Mouse (Mus musculus): ENCODE measurements around the gene Tcf7. TPM values are rescaled to one million over a fixed set of nuclear protein-coding genes. Genes with fewer than 3 reads are reported as not detected.

Tcf7 gene
- polyA plus RNA-seq, 1 experiment from 2014 or later: 9.5 TPM

- Histone ChIP-seq H3K4me1 (replicated peaks; ENCODE audit: control insufficient read depth, insufficient read depth, low read length) (peaks cover 20% of the 10 kb centered on the region; the same call in 1 of the 2 replicates), H3K36me3 (ENCODE audit: control insufficient read depth, insufficient read depth, low read length) (peaks cover 6% of the 10 kb centered on the region; the same call in 1 of the 2 replicates), H3K27me3 (replicated peaks; ENCODE audit: control insufficient read depth, insufficient read depth, low read length) (no peaks in the 10 kb centered on the region), H3K9ac (ENCODE audit: low read length) (peak within 1 kb of the TSS; percentile 99), H3K27ac (ENCODE audit: low read depth) (peak within 1 kb of the TSS; percentile 100), H3K4me3 (ENCODE audit: low read depth, low read length) (peak within 1 kb of the TSS; percentile 96), H3K4me2 (ENCODE audit: low read length) (peak within 1 kb of the TSS; percentile 74), H3K9me3 (ENCODE audit: control insufficient read depth, low read length) (no peaks in the 10 kb centered on the region)
- ATAC-seq (replicated peaks; ENCODE audit: low FRiP score, low TSS enrichment, low read depth): peak; percentile 92
- under 1% methylated on average over 87 of the region's 87 CpGs for WGBS
- peak; percentile 99 for DNase-seq (ENCODE audit: low spot score)
These were observed 50.9 kb downstream of the Tcf7 start, which contains the start of gene Skp1a for GRCm38 (mm10) chr11:52231606-52232541. TSS of gene Skp1a (plus strand) at chr11:52231995.

GRCm38 (mm10) chr11:52230694-52231093 is 52.1 kb downstream of the Tcf7 start:
- Histone ChIP-seq H3K4me2 (ENCODE audit: low read length) (peak overlapping the region; percentile 74), H3K27ac (ENCODE audit: low read depth) (peak overlapping the region; percentile 100), H3K9ac (ENCODE audit: low read length) (no peak overlapping the region), H3K27me3 (replicated peaks; ENCODE audit: control insufficient read depth, insufficient read depth, low read length) (no peaks in the 10 kb centered on the region), H3K4me3 (ENCODE audit: low read depth, low read length) (peak overlapping the region; percentile 96), H3K4me1 (replicated peaks; ENCODE audit: control insufficient read depth, insufficient read depth, low read length) (peaks cover 20% of the 10 kb centered on the region; the same call in 1 of the 2 replicates), H3K9me3 (ENCODE audit: control insufficient read depth, low read length) (no peaks in the 10 kb centered on the region), H3K36me3 (ENCODE audit: control insufficient read depth, insufficient read depth, low read length) (no peaks in the 10 kb centered on the region)
- ATAC-seq (replicated peaks; ENCODE audit: low FRiP score, low TSS enrichment, low read depth) (no peak), DNase-seq (ENCODE audit: low spot score) (no peak)
- 50% methylated on average over 5 of the region's 5 CpGs for WGBS

GRCm38 (mm10) chr11:52228722-52229448 is 53.9 kb downstream of the Tcf7 start:
- Histone ChIP-seq H3K27me3 (replicated peaks; ENCODE audit: control insufficient read depth, insufficient read depth, low read length) (no peaks in the 10 kb centered on the region), H3K4me1 (replicated peaks; ENCODE audit: control insufficient read depth, insufficient read depth, low read length) (peaks cover 16% of the 10 kb centered on the region; the same call in 1 of the 2 replicates), H3K9me3 (ENCODE audit: control insufficient read depth, low read length) (no peaks in the 10 kb centered on the region), H3K4me2 (ENCODE audit: low read length) (no peak overlapping the region), H3K36me3 (ENCODE audit: control insufficient read depth, insufficient read depth, low read length) (no peaks in the 10 kb centered on the region), H3K27ac (ENCODE audit: low read depth) (no peak overlapping the region), H3K9ac (ENCODE audit: low read length) (no peak overlapping the region), H3K4me3 (ENCODE audit: low read depth, low read length) (no peak overlapping the region)
- 77% methylated on average over 7 of the region's 7 CpGs for WGBS
- ATAC-seq (replicated peaks; ENCODE audit: low FRiP score, low TSS enrichment, low read depth) (no peak), DNase-seq (ENCODE audit: low spot score) (no peak)

- DNase-seq (ENCODE audit: low spot score) (no peak), ATAC-seq (replicated peaks; ENCODE audit: low FRiP score, low TSS enrichment, low read depth) (no peak)
- no peak overlapping the region for H3K27ac ChIP-seq (ENCODE audit: low read depth)
- no peak overlapping the region for H3K4me3 ChIP-seq (ENCODE audit: low read depth, low read length)
- H3K27me3 ChIP-seq (replicated peaks; ENCODE audit: control insufficient read depth, insufficient read depth, low read length): no peaks in the 10 kb centered on the region
- H3K9ac ChIP-seq (ENCODE audit: low read length): no peak overlapping the region
- H3K36me3 ChIP-seq (ENCODE audit: control insufficient read depth, insufficient read depth, low read length): no peaks in the 10 kb centered on the region
- peaks cover 8% of the 10 kb centered on the region; the same call in 1 of the 2 replicates for H3K4me1 ChIP-seq (replicated peaks; ENCODE audit: control insufficient read depth, insufficient read depth, low read length)
- 79% methylated on average over 13 of the region's 13 CpGs for whole genome bisulfite sequencing
- H3K4me2 ChIP-seq (ENCODE audit: low read length): no peak overlapping the region
- H3K9me3 ChIP-seq (ENCODE audit: control insufficient read depth, low read length): no peaks in the 10 kb centered on the region
These were observed 55.2 kb downstream of the Tcf7 start for GRCm38 (mm10) chr11:52227466-52228226.

GRCm38 (mm10) chr11:52227053-52227452 is 55.8 kb downstream of the Tcf7 start:
- 72% methylated on average over 3 of the region's 3 CpGs for WGBS

GRCm38 (mm10) chr11:52225986-52226599 is 56.7 kb downstream of the Tcf7 start:
- no peak overlapping the region for H3K9ac ChIP-seq (ENCODE audit: low read length)
- peaks cover 7% of the 10 kb centered on the region; the same call in 1 of the 2 replicates for H3K4me1 ChIP-seq (replicated peaks; ENCODE audit: control insufficient read depth, insufficient read depth, low read length)
- DNase-seq (ENCODE audit: low spot score) (no peak), ATAC-seq (replicated peaks; ENCODE audit: low FRiP score, low TSS enrichment, low read depth) (no peak)
- no peaks in the 10 kb centered on the region for H3K36me3 ChIP-seq (ENCODE audit: control insufficient read depth, insufficient read depth, low read length)
- H3K9me3 ChIP-seq (ENCODE audit: control insufficient read depth, low read length): no peaks in the 10 kb centered on the region
- H3K27ac ChIP-seq (ENCODE audit: low read depth): no peak overlapping the region
- no peak overlapping the region for H3K4me3 ChIP-seq (ENCODE audit: low read depth, low read length)
- no peaks in the 10 kb centered on the region for H3K27me3 ChIP-seq (replicated peaks; ENCODE audit: control insufficient read depth, insufficient read depth, low read length)
- 65% methylated on average over 3 of the region's 3 CpGs for WGBS
- no peak overlapping the region for H3K4me2 ChIP-seq (ENCODE audit: low read length)

More at GRCm38 (mm10) chr11:52227053-52227452, 55.8 kb downstream of the Tcf7 start:
- H3K4me1 ChIP-seq (replicated peaks; ENCODE audit: control insufficient read depth, insufficient read depth, low read length): peaks cover 8% of the 10 kb centered on the region; the same call in 1 of the 2 replicates
- no peak overlapping the region for H3K4me3 ChIP-seq (ENCODE audit: low read depth, low read length)
- ATAC-seq (replicated peaks; ENCODE audit: low FRiP score, low TSS enrichment, low read depth) (no peak), DNase-seq (ENCODE audit: low spot score) (no peak)
- H3K9me3 ChIP-seq (ENCODE audit: control insufficient read depth, low read length): no peaks in the 10 kb centered on the region
- H3K9ac ChIP-seq (ENCODE audit: low read length): no peak overlapping the region
- no peak overlapping the region for H3K27ac ChIP-seq (ENCODE audit: low read depth)
- H3K27me3 ChIP-seq (replicated peaks; ENCODE audit: control insufficient read depth, insufficient read depth, low read length): no peaks in the 10 kb centered on the region
- no peak overlapping the region for H3K4me2 ChIP-seq (ENCODE audit: low read length)
- H3K36me3 ChIP-seq (ENCODE audit: control insufficient read depth, insufficient read depth, low read length): no peaks in the 10 kb centered on the region

- H3K9ac ChIP-seq (ENCODE audit: low read length): no peak overlapping the region
These were observed 58.7 kb downstream of the Tcf7 start for GRCm38 (mm10) chr11:52223968-52224682.

More at GRCm38 (mm10) chr11:52223968-52224682, 58.7 kb downstream of the Tcf7 start:
- 11% methylated on average over 19 of the region's 19 CpGs for WGBS
- Histone ChIP-seq H3K4me3 (ENCODE audit: low read depth, low read length) (no peak overlapping the region; the same call in 1 of the 2 replicates), H3K4me1 (replicated peaks; ENCODE audit: control insufficient read depth, insufficient read depth, low read length) (no peaks in the 10 kb centered on the region), H3K27me3 (replicated peaks; ENCODE audit: control insufficient read depth, insufficient read depth, low read length) (no peaks in the 10 kb centered on the region), H3K36me3 (ENCODE audit: control insufficient read depth, insufficient read depth, low read length) (no peaks in the 10 kb centered on the region), H3K27ac (ENCODE audit: low read depth) (peak overlapping the region; percentile 80), H3K9me3 (ENCODE audit: control insufficient read depth, low read length) (no peaks in the 10 kb centered on the region), H3K4me2 (ENCODE audit: low read length) (peak overlapping the region; percentile 27)
- DNase-seq (ENCODE audit: low spot score) (peak; percentile 76), ATAC-seq (replicated peaks; ENCODE audit: low FRiP score, low TSS enrichment, low read depth) (peak; percentile 85)

Measured in intestine, embryonic 14.5 days (tissue).